Mouse (Mus musculus) mouse embryonic stem cell (cell line): Measurements from ENCODE around the gene Gm43191.

Experiments used
- in situ Hi-C, 2 experiments: fragments of 300-500 bp; cut with MboI; formaldehyde crosslinking; loops; 1 replicate in 1 of 2; 3 replicates in 1 of 2; pipeline ENCODE4 v1.14.3; 2019 to 2020; ENCODE audit warnings: low sequenced_read_pairs in 2 of 2, low pct_unique_long_range_greater_than_20kb in 1 of 2, mixed read lengths in 1 of 2; ENCODE audit not compliant: unreplicated experiment in 1 of 2

Gene Gm43191

GRCm38 (mm10) chr3:116594076-116594727, 86.9 kb downstream of the Gm43191 start:
- in situ Hi-C loops: loop anchor here (25.0 kb wide), 1 partner anchor 257 kb away; no protein-coding TSS in a partner anchor
